Mouse (Mus musculus) heart, postnatal 36 days (tissue): Measurements from ENCODE around the gene Ctnna2. TPM values are rescaled to one million over a fixed set of nuclear protein-coding genes. Genes with fewer than 3 reads are reported as not detected.

ENCODE experiments used
- DNase-seq, 2 experiments: peaks; one replicate each; pipeline ENCODE4 v3.0.0; 2021 to 2022
- intact Hi-C: fragments of 180-260 bp; cut with DNase I; formaldehyde crosslinking; loops from one replicate; pipeline ENCODE4 v1.15.1; 2025
- total RNA-seq, 2 experiments: library from RNA; stranded (reverse); gene quantifications; 2 replicates each; pipeline ENCODE4 v1.2.3; 2021

The Ctnna2 gene
- total RNA-seq, 2 experiments from 2014 or later = not detected

GRCm38 (mm10) chr6:77834680-77835079, 144.8 kb downstream of the Ctnna2 start:
- intact Hi-C loops = loop anchor here (10.0 kb wide), 1 partner anchor 180 kb away; no protein-coding TSS in a partner anchor
- DNase-seq = no peak

- intact Hi-C loops = no loop called here
- no peak for DNase-seq
Measured at GRCm38 (mm10) chr6:77827526-77827925, 152.0 kb downstream of the Ctnna2 start.

- intact Hi-C loops = no loop called here
- DNase-seq = no peak
Measured at GRCm38 (mm10) chr6:77817116-77817515, 162.4 kb downstream of the Ctnna2 start.

- no peak for DNase-seq
- intact Hi-C loops = no loop called here
Measured at GRCm38 (mm10) chr6:77811041-77811440, 168.5 kb downstream of the Ctnna2 start.

- DNase-seq = no peak
- intact Hi-C loops = no loop called here
Measured at GRCm38 (mm10) chr6:77802604-77803003, 176.9 kb downstream of the Ctnna2 start.

GRCm38 (mm10) chr6:77783342-77783741, 196.2 kb downstream of the Ctnna2 start:
- DNase-seq = no peak
- intact Hi-C loops = no loop called here

GRCm38 (mm10) chr6:77768357-77769103, 211.0 kb downstream of the Ctnna2 start:
- intact Hi-C loops = no loop called here
- no peak for DNase-seq

GRCm38 (mm10) chr6:77758164-77758563, 221.3 kb downstream of the Ctnna2 start:
- intact Hi-C loops = no loop called here

GRCm38 (mm10) chr6:77745426-77745825, 234.1 kb downstream of the Ctnna2 start:
- intact Hi-C loops = no loop called here
- DNase-seq = no peak

More at GRCm38 (mm10) chr6:77758164-77758563, 221.3 kb downstream of the Ctnna2 start:
- no peak for DNase-seq

- no peak for DNase-seq
- intact Hi-C loops = no loop called here
Measured at GRCm38 (mm10) chr6:77743651-77744050, 235.8 kb downstream of the Ctnna2 start.

GRCm38 (mm10) chr6:77742988-77743387, 236.5 kb downstream of the Ctnna2 start:
- no peak for DNase-seq
- intact Hi-C loops = no loop called here

GRCm38 (mm10) chr6:77738640-77739039, 240.9 kb downstream of the Ctnna2 start:
- intact Hi-C loops = no loop called here
- DNase-seq = no peak

- intact Hi-C loops = no loop called here
- no peak for DNase-seq
Measured at GRCm38 (mm10) chr6:77724952-77725299, 254.6 kb downstream of the Ctnna2 start.

GRCm38 (mm10) chr6:77724042-77724951, 255.2 kb downstream of the Ctnna2 start:
- intact Hi-C loops = no loop called here
- no peak for DNase-seq

- intact Hi-C loops = no loop called here
- DNase-seq = no peak
Measured at GRCm38 (mm10) chr6:77694093-77694492, 285.4 kb downstream of the Ctnna2 start.

GRCm38 (mm10) chr6:77687173-77687572, 292.3 kb downstream of the Ctnna2 start:
- DNase-seq = no peak
- intact Hi-C loops = no loop called here

GRCm38 (mm10) chr6:77650127-77650526, 329.4 kb downstream of the Ctnna2 start:
- intact Hi-C loops = loop anchor here (10.0 kb wide), 1 partner anchor 185 kb away; no protein-coding TSS in a partner anchor
- peak; percentile 7 to 20 for DNase-seq

- intact Hi-C loops = no loop called here
- DNase-seq = no peak
Measured at GRCm38 (mm10) chr6:77644591-77644990, 334.9 kb downstream of the Ctnna2 start.

GRCm38 (mm10) chr6:77638784-77639183, 340.7 kb downstream of the Ctnna2 start:
- no peak for DNase-seq
- intact Hi-C loops = no loop called here

GRCm38 (mm10) chr6:77633997-77634396, 345.5 kb downstream of the Ctnna2 start:
- intact Hi-C loops = no loop called here
- peak; percentile 3 to 7 for DNase-seq

- intact Hi-C loops = no loop called here
- DNase-seq = no peak
Measured at GRCm38 (mm10) chr6:77628573-77629192, 350.8 kb downstream of the Ctnna2 start.
